Mouse (Mus musculus): ENCODE data around the gene Xrn1. TPM values are rescaled to one million over a fixed set of nuclear protein-coding genes. Genes with fewer than 3 reads are reported as not detected.

Gene Xrn1
- polyA plus RNA-seq, 1 experiment = 16.9 TPM

DNA sequence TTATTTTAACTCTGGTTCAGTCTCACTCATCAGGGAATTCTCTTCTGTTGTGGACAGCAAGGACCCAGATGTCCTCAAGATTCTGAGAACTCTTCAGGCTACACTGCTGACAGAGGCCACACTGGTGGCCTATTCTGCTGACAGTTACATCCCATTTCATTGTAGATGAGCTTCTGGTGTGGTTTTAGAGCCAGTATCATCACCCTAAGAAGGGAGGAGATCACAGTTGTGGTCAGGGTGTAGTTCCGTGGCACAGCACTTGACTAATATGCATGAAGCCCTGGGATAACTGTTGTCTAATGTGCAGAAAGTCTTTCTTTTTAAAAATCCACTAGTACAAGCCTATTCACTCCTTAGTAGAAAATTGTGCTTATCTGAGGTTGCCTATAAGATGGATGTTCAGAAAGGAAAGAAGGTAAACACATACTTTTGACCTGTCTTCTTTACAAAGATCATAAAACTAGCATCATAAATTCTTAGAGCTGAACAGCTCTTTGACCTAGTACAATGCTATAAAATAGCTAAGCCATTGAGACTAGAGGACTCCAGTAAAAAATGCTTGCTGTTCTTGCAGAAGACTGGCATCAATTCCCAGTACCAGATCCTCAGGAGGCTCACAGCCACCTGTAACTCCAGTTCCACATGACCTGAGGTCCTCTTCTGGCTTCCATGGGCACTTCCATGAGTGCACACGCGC, 5.3 kb downstream of the Xrn1 start:
- 80% methylated on average over 3 of the region's 3 CpGs for WGBS
- Histone ChIP-seq H3K4me3 (replicated peaks; ENCODE audit: control insufficient read depth, low read depth, low read length) (no peak overlapping the region), H3K4me1 (ENCODE audit: control insufficient read depth, insufficient read depth, low read length) (no peaks in the 10 kb centered on the region), H3K27ac (ENCODE audit: control insufficient read depth, insufficient read depth, low read depth, low read length, poor library complexity) (no peak overlapping the region)
- no peak for TF ChIP-seq CTCF (IDR thresholded peaks at IDR 0.05; ENCODE audit: control insufficient read depth, insufficient read depth, low read length)
- TF ChIP-seq POLR2A (IDR thresholded peaks at IDR 0.05; ENCODE audit: borderline replicate concordance, control insufficient read depth, low read depth, low read length) = no peak

DNA sequence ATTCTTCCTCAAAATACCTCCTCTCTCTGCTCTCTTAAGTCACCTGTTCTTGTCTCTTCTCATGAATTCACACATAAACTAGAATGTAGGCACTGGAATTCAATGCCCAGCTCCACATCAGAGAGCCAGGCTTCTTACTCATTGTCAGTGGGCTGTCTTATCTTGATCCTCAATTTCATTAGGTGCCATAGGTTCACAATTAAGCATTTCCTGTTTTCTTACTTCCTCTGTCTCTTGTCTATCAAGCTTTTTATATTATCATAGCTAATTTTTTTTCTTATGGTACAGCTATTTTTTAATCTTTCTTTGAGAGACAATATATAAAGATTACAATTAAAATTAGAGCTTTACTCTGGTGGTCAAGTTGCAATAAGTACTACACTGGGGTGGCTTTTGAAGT, 6.5 kb downstream of the Xrn1 start:
- TF ChIP-seq POLR2A (IDR thresholded peaks at IDR 0.05; ENCODE audit: borderline replicate concordance, control insufficient read depth, low read depth, low read length) = no peak
- TF ChIP-seq CTCF (IDR thresholded peaks at IDR 0.05; ENCODE audit: control insufficient read depth, insufficient read depth, low read length) = no peak
- no peak overlapping the region for H3K4me3 ChIP-seq (replicated peaks; ENCODE audit: control insufficient read depth, low read depth, low read length)
- no peaks in the 10 kb centered on the region for H3K4me1 ChIP-seq (ENCODE audit: control insufficient read depth, insufficient read depth, low read length)
- H3K27ac ChIP-seq (ENCODE audit: control insufficient read depth, insufficient read depth, low read depth, low read length, poor library complexity) = no peak overlapping the region

DNA sequence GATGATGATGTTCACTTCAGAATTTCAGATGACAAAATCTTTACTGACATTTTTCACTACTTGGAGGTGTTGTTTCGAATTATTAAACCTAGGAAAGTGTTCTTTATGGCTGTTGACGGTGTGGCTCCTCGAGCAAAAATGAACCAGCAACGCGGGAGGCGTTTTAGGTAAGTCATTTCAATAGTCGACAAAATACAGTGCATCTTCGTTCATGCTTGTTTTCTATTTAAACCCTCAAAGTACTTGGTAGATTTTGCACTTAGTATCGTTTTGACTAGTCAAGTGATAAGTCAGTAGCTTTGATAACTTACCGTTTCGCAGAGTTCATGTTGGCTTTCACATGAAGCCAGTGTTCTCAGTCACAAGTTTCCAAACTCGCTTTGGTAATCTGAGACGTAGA, 9.5 kb downstream of the Xrn1 start:
- TF ChIP-seq CTCF (IDR thresholded peaks at IDR 0.05; ENCODE audit: control insufficient read depth, insufficient read depth, low read length) (no peak), POLR2A (IDR thresholded peaks at IDR 0.05; ENCODE audit: borderline replicate concordance, control insufficient read depth, low read depth, low read length) (no peak)
- 92% methylated on average over 13 of the region's 13 CpGs for WGBS
- Histone ChIP-seq H3K27ac (ENCODE audit: control insufficient read depth, insufficient read depth, low read depth, low read length, poor library complexity) (no peak overlapping the region), H3K4me1 (ENCODE audit: control insufficient read depth, insufficient read depth, low read length) (no peaks in the 10 kb centered on the region), H3K4me3 (replicated peaks; ENCODE audit: control insufficient read depth, low read depth, low read length) (no peak overlapping the region)

DNA sequence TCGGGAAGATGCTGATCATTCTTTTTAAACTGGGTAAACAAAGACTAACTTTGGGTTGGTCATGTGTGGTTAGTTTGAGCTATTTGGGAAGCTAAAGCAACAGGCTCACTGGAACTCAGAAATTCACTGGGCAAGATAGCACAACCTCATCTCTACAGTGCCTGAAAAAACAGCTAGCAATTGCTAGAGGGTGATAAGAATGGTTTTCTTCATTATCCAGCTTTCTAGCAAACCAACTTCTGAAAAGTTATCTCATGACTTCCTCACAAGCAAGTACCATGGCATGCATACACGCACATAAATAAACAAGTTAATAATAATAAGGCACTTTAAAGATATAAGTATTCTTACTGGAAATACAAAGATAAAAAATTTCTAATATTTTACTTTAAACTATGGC, 23.7 kb downstream of the Xrn1 start:
- H3K4me3 ChIP-seq (replicated peaks; ENCODE audit: control insufficient read depth, low read depth, low read length) = no peak overlapping the region
- no peaks in the 10 kb centered on the region for H3K4me1 ChIP-seq (ENCODE audit: control insufficient read depth, insufficient read depth, low read length)
- 75% methylated on average over 2 of the region's 2 CpGs for WGBS
- H3K27ac ChIP-seq (ENCODE audit: control insufficient read depth, insufficient read depth, low read depth, low read length, poor library complexity) = no peak overlapping the region
- TF ChIP-seq CTCF (IDR thresholded peaks at IDR 0.05; ENCODE audit: control insufficient read depth, insufficient read depth, low read length) = no peak
- no peak for TF ChIP-seq POLR2A (IDR thresholded peaks at IDR 0.05; ENCODE audit: borderline replicate concordance, control insufficient read depth, low read depth, low read length)

DNA sequence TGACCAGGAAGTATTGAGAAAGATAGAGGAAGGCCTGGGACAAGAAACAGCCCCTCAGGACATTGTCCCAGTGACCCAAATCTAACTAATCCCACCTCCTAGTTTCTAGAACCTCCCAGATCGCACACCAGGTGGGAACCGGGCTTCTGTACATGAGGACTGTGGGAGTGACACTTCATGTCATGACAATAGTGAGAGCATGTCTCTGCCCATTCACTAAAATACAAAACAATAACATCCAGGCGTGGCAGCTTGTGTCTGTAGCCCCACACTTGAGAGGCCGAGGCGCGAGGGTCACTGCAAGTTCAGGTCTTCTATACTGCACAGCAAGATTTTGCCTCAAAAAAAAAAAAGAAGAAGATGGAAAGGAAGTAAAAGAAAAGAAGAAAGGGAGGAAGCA, 25.3 kb downstream of the Xrn1 start:
- TF ChIP-seq POLR2A (IDR thresholded peaks at IDR 0.05; ENCODE audit: borderline replicate concordance, control insufficient read depth, low read depth, low read length) (no peak), CTCF (IDR thresholded peaks at IDR 0.05; ENCODE audit: control insufficient read depth, insufficient read depth, low read length) (no peak)
- no peaks in the 10 kb centered on the region for H3K4me1 ChIP-seq (ENCODE audit: control insufficient read depth, insufficient read depth, low read length)
- H3K4me3 ChIP-seq (replicated peaks; ENCODE audit: control insufficient read depth, low read depth, low read length) = no peak overlapping the region
- H3K27ac ChIP-seq (ENCODE audit: control insufficient read depth, insufficient read depth, low read depth, low read length, poor library complexity) = no peak overlapping the region
- WGBS = 93% methylated on average over 6 of the region's 6 CpGs

DNA sequence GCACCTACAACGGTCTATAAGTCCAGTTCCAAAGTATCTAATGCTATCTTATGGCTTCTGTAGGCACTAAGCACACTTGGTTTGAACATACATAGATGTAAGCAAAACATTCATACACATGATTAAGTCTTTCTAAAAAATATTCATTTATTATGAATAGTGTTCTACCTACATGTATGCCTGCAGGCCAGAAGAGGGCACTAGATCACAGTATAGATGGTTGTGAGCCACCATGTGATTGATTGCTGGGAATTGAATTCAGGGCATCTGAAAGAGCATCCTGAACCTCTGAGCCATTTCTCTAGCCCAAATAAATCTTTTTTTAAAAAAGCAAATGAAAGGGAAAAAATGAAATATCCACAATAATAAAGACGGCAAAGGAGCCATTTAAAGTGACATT, 37.7 kb downstream of the Xrn1 start:
- no peak for TF ChIP-seq CTCF (IDR thresholded peaks at IDR 0.05; ENCODE audit: control insufficient read depth, insufficient read depth, low read length)
- TF ChIP-seq POLR2A (IDR thresholded peaks at IDR 0.05; ENCODE audit: borderline replicate concordance, control insufficient read depth, low read depth, low read length) = no peak
- H3K27ac ChIP-seq (ENCODE audit: control insufficient read depth, insufficient read depth, low read depth, low read length, poor library complexity) = no peak overlapping the region

DNA sequence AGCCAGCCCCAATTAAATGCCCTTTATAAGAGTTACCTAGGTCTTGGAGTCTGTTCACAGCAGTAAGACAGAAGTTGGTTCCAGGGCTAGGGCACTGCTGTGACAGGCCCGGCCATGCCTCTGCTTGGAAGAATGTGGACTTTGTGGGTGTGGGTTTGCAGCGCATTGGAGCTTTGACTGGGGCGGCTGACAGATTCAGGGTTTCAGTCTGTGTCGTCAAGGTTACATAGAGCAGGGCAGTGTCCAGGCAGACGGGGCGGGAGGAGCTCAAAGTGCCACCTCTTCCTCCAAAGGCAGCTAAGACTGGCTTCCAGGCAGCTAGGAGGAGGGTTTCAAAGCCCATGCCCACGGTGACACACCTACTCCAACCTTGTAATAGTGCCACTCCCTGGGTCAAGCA, 49.9 kb downstream of the Xrn1 start:
- TF ChIP-seq POLR2A (IDR thresholded peaks at IDR 0.05; ENCODE audit: borderline replicate concordance, control insufficient read depth, low read depth, low read length) (no peak), CTCF (IDR thresholded peaks at IDR 0.05; ENCODE audit: control insufficient read depth, insufficient read depth, low read length) (no peak)
- Histone ChIP-seq H3K4me1 (ENCODE audit: control insufficient read depth, insufficient read depth, low read length) (no peaks in the 10 kb centered on the region), H3K4me3 (replicated peaks; ENCODE audit: control insufficient read depth, low read depth, low read length) (no peak overlapping the region), H3K27ac (ENCODE audit: control insufficient read depth, insufficient read depth, low read depth, low read length, poor library complexity) (no peak overlapping the region)
- 93% methylated on average over 7 of the region's 7 CpGs for WGBS

More for the DNA sequence above, 37.7 kb downstream of the Xrn1 start:
- WGBS = 91% methylated on average over 2 of the region's 2 CpGs
- Histone ChIP-seq H3K4me1 (ENCODE audit: control insufficient read depth, insufficient read depth, low read length) (no peaks in the 10 kb centered on the region), H3K4me3 (replicated peaks; ENCODE audit: control insufficient read depth, low read depth, low read length) (no peak overlapping the region)

DNA sequence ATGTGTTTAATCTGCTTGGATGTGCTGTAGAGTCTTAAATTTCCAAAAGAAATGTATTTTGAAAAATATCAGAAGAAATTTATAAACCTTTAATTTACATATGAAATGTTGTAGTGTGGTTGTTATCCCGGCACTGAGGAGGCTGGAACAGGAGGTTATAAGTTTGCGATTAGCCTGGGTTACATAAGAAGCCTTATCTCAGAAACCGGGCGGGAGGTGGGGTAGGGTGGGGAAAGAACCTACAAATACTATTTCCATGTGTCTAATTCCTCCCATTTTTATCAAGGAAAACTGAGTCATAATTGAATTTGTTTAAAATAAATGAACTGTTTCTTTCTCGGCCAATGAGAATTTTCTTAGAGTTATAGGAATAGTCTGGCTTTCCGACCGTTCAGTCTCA, 56.1 kb downstream of the Xrn1 start:
- H3K4me3 ChIP-seq (replicated peaks; ENCODE audit: control insufficient read depth, low read depth, low read length) = no peak overlapping the region
- TF ChIP-seq POLR2A (IDR thresholded peaks at IDR 0.05; ENCODE audit: borderline replicate concordance, control insufficient read depth, low read depth, low read length) (no peak), CTCF (IDR thresholded peaks at IDR 0.05; ENCODE audit: control insufficient read depth, insufficient read depth, low read length) (no peak)
- H3K4me1 ChIP-seq (ENCODE audit: control insufficient read depth, insufficient read depth, low read length) = no peaks in the 10 kb centered on the region
- H3K27ac ChIP-seq (ENCODE audit: control insufficient read depth, insufficient read depth, low read depth, low read length, poor library complexity) = no peak overlapping the region
- WGBS = 81% methylated on average over 7 of the region's 7 CpGs

DNA sequence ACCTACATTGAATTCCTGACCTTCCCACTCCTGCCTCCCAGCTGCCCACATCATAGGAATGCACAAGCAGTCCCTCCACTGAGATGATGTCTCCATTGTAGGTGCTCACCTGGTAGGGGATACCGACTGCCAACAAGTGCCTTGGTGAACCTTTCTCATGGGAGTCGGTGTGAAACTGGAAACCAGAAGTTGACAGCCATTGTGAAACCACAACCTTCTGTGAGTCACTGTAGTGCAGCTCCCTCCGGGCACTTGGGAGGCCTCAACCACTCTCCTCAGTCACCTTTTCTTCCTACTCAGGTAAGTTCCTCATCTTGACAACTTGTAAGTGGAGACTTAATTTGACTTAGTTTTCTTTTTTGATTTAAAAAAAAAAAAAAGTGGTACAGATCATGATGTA, 69.4 kb downstream of the Xrn1 start:
- WGBS = 49% methylated on average over 3 of the region's 3 CpGs
- TF ChIP-seq CTCF (IDR thresholded peaks at IDR 0.05; ENCODE audit: control insufficient read depth, insufficient read depth, low read length) (no peak), POLR2A (IDR thresholded peaks at IDR 0.05; ENCODE audit: borderline replicate concordance, control insufficient read depth, low read depth, low read length) (no peak)
- Histone ChIP-seq H3K4me1 (ENCODE audit: control insufficient read depth, insufficient read depth, low read length) (no peaks in the 10 kb centered on the region), H3K27ac (ENCODE audit: control insufficient read depth, insufficient read depth, low read depth, low read length, poor library complexity) (no peak overlapping the region), H3K4me3 (replicated peaks; ENCODE audit: control insufficient read depth, low read depth, low read length) (no peak overlapping the region)
